Mouse (Mus musculus): Measurements from ENCODE around the gene Chst4.

- TF ChIP-seq CTCF (IDR thresholded peaks at IDR 0.05; ENCODE audit: low read depth, low read length) (no peak), GATA1 (IDR thresholded peaks at IDR 0.05; ENCODE audit: borderline replicate concordance, low read length) (no peak), TAL1 (conservative IDR thresholded peaks at IDR 0.05; ENCODE audit: low read depth, low read length) (no peak)
These were observed 969 bp upstream of the Chst4 start for GRCm38 (mm10) chr8:110040509-110040908.
